Mouse (Mus musculus): ENCODE measurements around the gene Pdik1l.

DNA sequence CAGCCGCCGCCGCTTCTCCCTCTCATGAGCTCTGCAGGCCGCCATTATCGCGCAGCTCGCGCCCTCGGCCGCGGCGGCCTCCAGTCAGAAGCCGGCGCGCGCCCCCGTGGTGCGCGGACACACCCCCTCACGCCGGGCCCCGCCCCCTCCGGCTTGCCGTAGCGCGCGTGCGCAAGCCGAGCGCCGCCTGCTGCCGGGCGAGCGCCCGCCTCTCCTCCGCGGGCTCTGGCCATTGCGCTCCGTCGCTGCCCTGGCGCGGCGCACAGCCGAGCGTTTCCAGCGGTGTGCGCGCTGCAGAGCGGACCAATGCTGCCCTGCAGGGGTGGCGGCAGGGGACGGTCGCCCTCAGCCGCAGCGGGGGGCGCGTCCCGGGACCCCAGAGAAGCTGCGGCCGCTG lies 529 bp downstream of the Pdik1l start:
- no peak for TF ChIP-seq CTCF (IDR thresholded peaks at IDR 0.05; ENCODE audit: low read depth, low read length)
- TF ChIP-seq POLR2A (IDR thresholded peaks at IDR 0.05; ENCODE audit: borderline replicate concordance, low read depth, low read length), result peak; percentile 44; the same call in 1 of the 2 replicates

Measured in bone marrow macrophage, adult 2 months (primary cell).